Mouse (Mus musculus): ENCODE results near the gene Caprin1.

Gene Caprin1

GRCm38 (mm10) chr2:103797491-103798009, at the start of gene Caprin1:
Gene Caprin1, minus strand, starts transcription at chr2:103797649.
- DNase-seq = peak; percentile 97

- no peak for DNase-seq
Observed at GRCm38 (mm10) chr2:103846875-103847274, 49.4 kb upstream of the Caprin1 start.

- DNase-seq = no peak
Observed at GRCm38 (mm10) chr2:103846271-103846670, 48.8 kb upstream of the Caprin1 start.

- DNase-seq = no peak
Observed at GRCm38 (mm10) chr2:103844016-103844415, 46.6 kb upstream of the Caprin1 start.

GRCm38 (mm10) chr2:103843321-103843720, 45.9 kb upstream of the Caprin1 start:
- no peak for DNase-seq

GRCm38 (mm10) chr2:103842299-103842698, 44.9 kb upstream of the Caprin1 start:
- DNase-seq = no peak

- no peak for DNase-seq
Observed at GRCm38 (mm10) chr2:103838483-103838882, 41.0 kb upstream of the Caprin1 start.

GRCm38 (mm10) chr2:103837166-103837565, 39.7 kb upstream of the Caprin1 start:
- DNase-seq = no peak

- DNase-seq = no peak
Observed at GRCm38 (mm10) chr2:103835614-103836395, 38.4 kb upstream of the Caprin1 start.

- no peak for DNase-seq
Observed at GRCm38 (mm10) chr2:103833816-103834445, 36.5 kb upstream of the Caprin1 start.

GRCm38 (mm10) chr2:103832899-103833298, 35.5 kb upstream of the Caprin1 start:
- no peak for DNase-seq

GRCm38 (mm10) chr2:103828900-103829299, 31.5 kb upstream of the Caprin1 start:
- DNase-seq = no peak

GRCm38 (mm10) chr2:103824916-103825315, 27.5 kb upstream of the Caprin1 start:
- no peak for DNase-seq

- DNase-seq = no peak
Observed at GRCm38 (mm10) chr2:103822560-103822959, 25.1 kb upstream of the Caprin1 start.

- peak; percentile 66 for DNase-seq
Observed at GRCm38 (mm10) chr2:103817145-103817895, 19.9 kb upstream of the Caprin1 start.

GRCm38 (mm10) chr2:103815976-103816375, 18.5 kb upstream of the Caprin1 start:
- DNase-seq = no peak

- DNase-seq = no peak
Observed at GRCm38 (mm10) chr2:103811465-103812191, 14.2 kb upstream of the Caprin1 start.

- no peak for DNase-seq
Observed at GRCm38 (mm10) chr2:103810412-103810811, 13.0 kb upstream of the Caprin1 start.

GRCm38 (mm10) chr2:103808466-103808865, 11.0 kb upstream of the Caprin1 start:
- DNase-seq = no peak

- no peak for DNase-seq
Observed at GRCm38 (mm10) chr2:103803770-103804530, 6.5 kb upstream of the Caprin1 start.

- no peak for DNase-seq
Observed at GRCm38 (mm10) chr2:103802422-103802821, 5.0 kb upstream of the Caprin1 start.
